ENCODE assay signal across 27 mouse cellular contexts in genomic region chr5:126964577-126964976, GRCm38 (mm10).
DNase-seq lines count a peak whose midpoint lies in the region; ATAC-seq and TF ChIP-seq lines count a peak whose summit lies in the region.
"Had no signal": no experiment of that assay in that cellular context is flagged by ENCODE, and none has a peak within 500 bp of the region (broad histone marks: within the 10 kb centered on the region; RNA-seq: fewer than 3 reads in every experiment).

No protein-coding gene starts in this region.

- TF ChIP-seq RAD21 in MEL (IDR thresholded peaks at IDR 0.05; ENCODE audit: low read depth, low read length), result no peak

- no peak overlapping the region for H3K4me3 ChIP-seq in layer of hippocampus, adult 2 months
- no peak overlapping the region for H3K4me3 ChIP-seq in lung, embryonic 14.5 days (ENCODE audit: low read depth, low read length)
- no peak overlapping the region for H3K4me3 ChIP-seq in MEL (ENCODE audit: control insufficient read depth in 1 of 2, insufficient read depth in 1 of 2, low read depth in 2 of 2, low read length in 2 of 2)
- H3K4me3 ChIP-seq: forebrain, embryonic 13.5 days; heart, embryonic 15.5 days; midbrain, embryonic 10.5 days; myocyte; neural tube, embryonic 12.5 days had no signal

- H3K9me3 ChIP-seq in lung, embryonic 14.5 days (ENCODE audit: low read depth, low read length), result no peaks in the 10 kb centered on the region
- H3K9me3 ChIP-seq in MEL (replicated peaks; ENCODE audit: insufficient read depth, low read length), result no peaks in the 10 kb centered on the region
- H3K9me3 ChIP-seq: heart, embryonic 15.5 days; neural tube, embryonic 12.5 days had no signal

- CTCF ChIA-PET in Patski (lab: Charles Lee), result interaction anchor here (1.3 kb wide), 1 partner anchor 18 kb away, joined by 5 read pairs; no protein-coding TSS in a partner anchor

- DNase-seq in layer of hippocampus, adult 2 months (ENCODE audit: low spot score in 2 of 2), result no peak
- DNase-seq in layer of hippocampus, postnatal 10 days (ENCODE audit: low spot score in 2 of 2), result no peak
- no peak for DNase-seq in lung, embryonic 14.5 days
- DNase-seq in lung, postnatal 25 days (ENCODE audit: low spot score), result no peak
- DNase-seq in MEL (ENCODE audit: low read depth, low spot score) (peak; percentile 12), Patski (ENCODE audit: low read depth, low spot score) (no peak)
- DNase-seq in Muller cell, postnatal 12 days (ENCODE audit: inconsistent ontology term), result no peak
- DNase-seq in embryo, embryonic 10 days (ENCODE audit: low spot score), result no peak
- DNase-seq: adrenal gland, adult 8-10 months; B cell, adult 2 months; cerebellum, adult 2 months; cerebellum, postnatal 14 days; gastrocnemius, postnatal 36 days; kidney, adult 8-10 months; kidney, postnatal 4 days; lung, adult 18-20 months; lung, postnatal 10 days; right cerebral cortex, adult 18-20 months; spleen, adult 18-20 months had no signal

- ATAC-seq in lung, embryonic 14.5 days (ENCODE audit: insufficient read depth), result no peak
- ATAC-seq in Patski, result no peak
- ATAC-seq: forebrain, embryonic 13.5 days; intestine, embryonic 16.5 days; midbrain, embryonic 16.5 days had no signal

- WGBS in lung, embryonic 14.5 days, result 85% methylated on average over 4 of the region's 4 CpGs

- POLR2A ChIA-PET in Patski (lab: Charles Lee), result no interaction called here

- H3K79me2 ChIP-seq in MEL (ENCODE audit: control insufficient read depth, insufficient read depth, low read length, poor library complexity), result no peaks in the 10 kb centered on the region

- TF ChIP-seq EP300 in MEL (IDR thresholded peaks at IDR 0.05; ENCODE audit: low read depth in 1 of 2, low read length in 2 of 2), result no peak

- peak; percentile 54 for TF ChIP-seq CTCF in layer of hippocampus, adult 2 months (conservative IDR thresholded peaks at IDR 0.05)
- TF ChIP-seq CTCF in lung, embryonic 14.5 days (IDR thresholded peaks at IDR 0.05; ENCODE audit: low read depth), result 0 out of 2 replicates have a peak, but pooled peaks have one; percentile 17
- TF ChIP-seq CTCF in MEL (IDR thresholded peaks at IDR 0.05 in 2 of 3, conservative IDR thresholded peaks at IDR 0.05 in 1 of 3; ENCODE audit: control insufficient read depth in 1 of 3, insufficient read depth in 1 of 3, low read depth in 2 of 3, low read length in 3 of 3, poor library complexity in 1 of 3, severe bottlenecking in 1 of 3) (peak; percentile 15 to 17 (median 17); a peak in 3 of 6 replicates), Patski (IDR thresholded peaks at IDR 0.05) (peak; percentile 23)

- H3K27me3 ChIP-seq in lung, embryonic 14.5 days (ENCODE audit: insufficient read depth, low read length), result no peaks in the 10 kb centered on the region
- H3K27me3 ChIP-seq in MEL (ENCODE audit: control insufficient read depth in 1 of 2, insufficient read depth in 2 of 2, low read length in 2 of 2) (no peaks in the 10 kb centered on the region), Patski (no peaks in the 10 kb centered on the region)
- H3K27me3 ChIP-seq: forebrain, embryonic 13.5 days; heart, embryonic 15.5 days; neural tube, embryonic 12.5 days had no signal

- no peak for TF ChIP-seq POLR2A in MEL (IDR thresholded peaks at IDR 0.05; ENCODE audit: control insufficient read depth in 1 of 2, insufficient read depth in 1 of 2, low read depth in 1 of 2, low read length in 2 of 2, poor library complexity in 1 of 2)

- H3K27ac ChIP-seq in layer of hippocampus, adult 2 months, result no peak overlapping the region
- H3K27ac ChIP-seq in lung, embryonic 14.5 days (ENCODE audit: low read depth), result no peak overlapping the region
- H3K27ac ChIP-seq in MEL (ENCODE audit: control insufficient read depth, low read depth, low read length), result no peak overlapping the region
- H3K27ac ChIP-seq: forebrain, embryonic 13.5 days; heart, embryonic 15.5 days; kidney, postnatal 0 days; midbrain, embryonic 10.5 days; neural tube, embryonic 12.5 days had no signal

- no peaks in the 10 kb centered on the region for H3K4me1 ChIP-seq in lung, embryonic 14.5 days (ENCODE audit: insufficient read depth)
- no peaks in the 10 kb centered on the region for H3K4me1 ChIP-seq in MEL (ENCODE audit: control insufficient read depth in 1 of 2, insufficient read depth in 2 of 2, low read length in 2 of 2)
- H3K4me1 ChIP-seq: forebrain, embryonic 13.5 days; heart, embryonic 15.5 days; midbrain, embryonic 10.5 days; neural tube, embryonic 12.5 days had no signal

- no peak overlapping the region for H3K4me2 ChIP-seq in lung, embryonic 14.5 days
- H3K4me2 ChIP-seq: forebrain, embryonic 13.5 days; heart, embryonic 15.5 days; neural tube, embryonic 12.5 days had no signal

- no peak overlapping the region for H3K9ac ChIP-seq in lung, embryonic 14.5 days
- H3K9ac ChIP-seq in MEL (ENCODE audit: control insufficient read depth, low read depth, low read length, poor library complexity, severe bottlenecking), result no peak overlapping the region
- H3K9ac ChIP-seq: forebrain, embryonic 13.5 days; heart, embryonic 15.5 days; neural tube, embryonic 12.5 days had no signal

- no peaks in the 10 kb centered on the region for H3K36me3 ChIP-seq in lung, embryonic 14.5 days (ENCODE audit: insufficient read depth)
- H3K36me3 ChIP-seq in MEL (ENCODE audit: control insufficient read depth in 1 of 2, insufficient read depth in 2 of 2, low read length in 2 of 2), result no peaks in the 10 kb centered on the region
- H3K36me3 ChIP-seq: heart, embryonic 15.5 days; midbrain, embryonic 10.5 days; neural tube, embryonic 12.5 days had no signal

- in situ Hi-C loops in Patski (cut with MboI; ENCODE audit: low pct_unique_long_range_greater_than_20kb), result no loop called here

TF ChIP-seq in MEL, 35 proteins besides CTCF, POLR2A, EP300 and RAD21:
- no peak for TF ChIP-seq MAFK (IDR thresholded peaks at IDR 0.05; ENCODE audit: borderline replicate concordance, low read depth, low read length)
- no peak for TF ChIP-seq UBTF (IDR thresholded peaks at IDR 0.05; ENCODE audit: borderline replicate concordance, insufficient read depth, low read depth, low read length)
- no peak for TF ChIP-seq MAX (IDR thresholded peaks at IDR 0.05; ENCODE audit: low read length)
- TF ChIP-seq MXI1 (IDR thresholded peaks at IDR 0.05; ENCODE audit: low read depth, low read length), result no peak
- no peak for TF ChIP-seq CHD1 (IDR thresholded peaks at IDR 0.05; ENCODE audit: low read depth, low read length)
- TF ChIP-seq POLR2AphosphoS5 (IDR thresholded peaks at IDR 0.05; ENCODE audit: borderline replicate concordance, low read depth, low read length), result no peak
- no peak for TF ChIP-seq GABPA (IDR thresholded peaks at IDR 0.05; ENCODE audit: low read depth, low read length)
- no peak for TF ChIP-seq TCF12 (IDR thresholded peaks at IDR 0.05; ENCODE audit: low read depth, low read length)
- no peak for TF ChIP-seq BHLHE40 (IDR thresholded peaks at IDR 0.05; ENCODE audit: borderline replicate concordance, low read depth, low read length)
- no peak for TF ChIP-seq E2F4 (IDR thresholded peaks at IDR 0.05; ENCODE audit: borderline replicate concordance, low read depth, low read length)
- no peak for TF ChIP-seq TBP (IDR thresholded peaks at IDR 0.05; ENCODE audit: low read depth, low read length)
- no peak for TF ChIP-seq GATA1 (IDR thresholded peaks at IDR 0.05; ENCODE audit: low read depth, low read length)
- no peak for TF ChIP-seq NELFE (IDR thresholded peaks at IDR 0.05; ENCODE audit: low read depth, low read length)
- no peak for TF ChIP-seq TAL1 (IDR thresholded peaks at IDR 0.05; ENCODE audit: low read length)
- TF ChIP-seq RCOR1 (IDR thresholded peaks at IDR 0.05; ENCODE audit: low read depth, low read length), result no peak
